Mouse (Mus musculus) lung, embryonic 14.5 days (tissue): Measurements from ENCODE around the gene Pih1d1. TPM values are rescaled to one million over a fixed set of nuclear protein-coding genes. Genes with fewer than 3 reads are reported as not detected.
A peak's percentile ranks its signal among the peaks of the same experiment; 100 is the strongest.
"Not testable (repeated sequence)": the region's sequence is repeated elsewhere in the genome, so short reads cannot be mapped to it uniquely, and the experiment has no call there.

Experiments
- ATAC-seq: fragments of 200-750 bp; cut with Nextera tagmentation; 2 replicates; pipeline ENCODE4 v1.8.0; 2017; ENCODE audit warnings: mild to moderate bottlenecking, moderate TSS enrichment, moderate library complexity; ENCODE audit not compliant: insufficient read depth
- DNase-seq: peaks from one replicate; pipeline ENCODE4 v3.0.0-alpha.2; 2015
- H3K27ac ChIP-seq: fragments of 300-500 bp; sonication (generic); 2 replicates; pipeline ENCODE4 v1.5.1; 2014; ENCODE audit warnings: low read depth, mild to moderate bottlenecking, moderate library complexity
- H3K27me3 ChIP-seq: fragments of 300-500 bp; sonication (generic); 2 replicates; pipeline ENCODE4 v1.6.1; 2014; ENCODE audit warnings: low read length, control low read depth; ENCODE audit not compliant: insufficient read depth
- H3K36me3 ChIP-seq: fragments of 300-500 bp; sonication (generic); 2 replicates; pipeline ENCODE4 v1.6.1; 2014; ENCODE audit warnings: control low read depth; ENCODE audit not compliant: insufficient read depth
- H3K4me1 ChIP-seq: fragments of 300-500 bp; sonication (generic); 2 replicates; pipeline ENCODE4 v1.6.1; 2014; ENCODE audit warnings: antibody characterized with exemption, control low read depth; ENCODE audit not compliant: insufficient read depth
- H3K4me2 ChIP-seq: fragments of 300-500 bp; sonication (generic); 2 replicates; pipeline ENCODE4 v1.6.1; 2014; ENCODE audit warnings: mild to moderate bottlenecking
- H3K4me3 ChIP-seq: fragments of 300-500 bp; sonication (generic); 2 replicates; pipeline ENCODE4 v1.5.1; 2014; ENCODE audit warnings: low read depth, low read length
- H3K9ac ChIP-seq: fragments of 300-500 bp; sonication (generic); 2 replicates; pipeline ENCODE4 v1.6.1; 2014
- H3K9me3 ChIP-seq: fragments of 300-500 bp; sonication (generic); 2 replicates; pipeline ENCODE4 v1.6.1; 2016; ENCODE audit warnings: low read depth, low read length, control low read depth
- CTCF ChIP-seq: IDR thresholded peaks from 2 replicates; pipeline ENCODE4 v1.5.1; 2016; ENCODE audit warnings: antibody characterized with exemption, low read depth
- WGBS: fragments of 180-500 bp; shearing (Covaris S2); extraction: QIAGEN DNeasy Blood & Tissue Kit; methylation state at CpG from one replicate; pipeline ENCODE4 v1.1.7; 2014; 5-methylcytosine and 5-hydroxymethylcytosine counted together
- polyA plus RNA-seq: library from polyadenylated mRNA; unstranded; fragments of >200 nt; fragmentation: Nextera tagmentation; extraction: Ambion mirVana; gene quantifications from 2 replicates; pipeline ENCODE4 v1.2.1, GENCODE M21; 2014

Gene Pih1d1
- 110 and 112 TPM in 2 replicates for polyA plus RNA-seq

GRCm38 (mm10) chr7:45154096-45154992, at the start of gene Pih1d1, which contains the start of gene Aldh16a1:
TSS of gene Pih1d1 (plus strand) at chr7:45154303.
TSS of gene Aldh16a1 (minus strand) at chr7:45154584.
- Histone ChIP-seq H3K27ac (peak within 1 kb of the TSS; percentile 97), H3K36me3 (peaks cover 24% of the 10 kb centered on the region; the same call in 1 of the 2 replicates), H3K4me3 (peak within 1 kb of the TSS; percentile 54), H3K4me1 (peaks cover 19% of the 10 kb centered on the region), H3K9me3 (no peaks in the 10 kb centered on the region), H3K4me2 (peak within 1 kb of the TSS; percentile 85), H3K9ac (peak within 1 kb of the TSS; percentile 70), H3K27me3 (no peaks in the 10 kb centered on the region)
- peak; percentile 98 for DNase-seq
- peak; percentile 61 for TF ChIP-seq CTCF
- ATAC-seq, result peak; percentile 94
- 3% methylated on average over 69 of the region's 69 CpGs for WGBS

- DNase-seq (no peak), ATAC-seq (no peak)
- no peaks in the 10 kb centered on the region; the same call in 1 of the 2 replicates for H3K36me3 ChIP-seq
- no peak overlapping the region for H3K4me2 ChIP-seq
- peaks cover 7% of the 10 kb centered on the region; the same call in 1 of the 2 replicates for H3K4me1 ChIP-seq
- H3K9me3 ChIP-seq, result no peaks in the 10 kb centered on the region
- no peaks in the 10 kb centered on the region for H3K27me3 ChIP-seq
- H3K27ac ChIP-seq, result no peak overlapping the region
- H3K9ac ChIP-seq, result no peak overlapping the region
- no peak overlapping the region for H3K4me3 ChIP-seq
- 74% methylated on average over 5 of the region's 5 CpGs for WGBS
- no peak for TF ChIP-seq CTCF
Observed at GRCm38 (mm10) chr7:45104941-45105340, 49.2 kb upstream of the Pih1d1 start.

- H3K27me3 ChIP-seq, result no peaks in the 10 kb centered on the region
- H3K4me2 ChIP-seq, result no peak overlapping the region
- no peak for TF ChIP-seq CTCF
- no peaks in the 10 kb centered on the region; the same call in 1 of the 2 replicates for H3K36me3 ChIP-seq
- no peak for ATAC-seq
- H3K4me3 ChIP-seq, result no peak overlapping the region
- no peaks in the 10 kb centered on the region for H3K9me3 ChIP-seq
- DNase-seq, result no peak
- H3K9ac ChIP-seq, result no peak overlapping the region
- no peak overlapping the region for H3K27ac ChIP-seq
- H3K4me1 ChIP-seq, result peaks cover 7% of the 10 kb centered on the region; the same call in 1 of the 2 replicates
- WGBS, result 78% methylated on average over 8 of the region's 8 CpGs
Observed at GRCm38 (mm10) chr7:45105491-45105890, 48.6 kb upstream of the Pih1d1 start.

GRCm38 (mm10) chr7:45106441-45106840, 47.7 kb upstream of the Pih1d1 start:
- Histone ChIP-seq H3K4me1 (peaks cover 7% of the 10 kb centered on the region; the same call in 1 of the 2 replicates), H3K27me3 (no peaks in the 10 kb centered on the region), H3K27ac (no peak overlapping the region), H3K9me3 (no peaks in the 10 kb centered on the region), H3K4me3 (no peak overlapping the region), H3K9ac (no peak overlapping the region), H3K36me3 (no peaks in the 10 kb centered on the region; the same call in 1 of the 2 replicates), H3K4me2 (no peak overlapping the region)
- WGBS, result 46% methylated on average over 6 of the region's 6 CpGs
- no peak for TF ChIP-seq CTCF
- DNase-seq (no peak), ATAC-seq (no peak)

- H3K36me3 ChIP-seq, result no peaks in the 10 kb centered on the region; the same call in 1 of the 2 replicates
- no peak overlapping the region for H3K4me2 ChIP-seq
- no peaks in the 10 kb centered on the region for H3K27me3 ChIP-seq
- no peak overlapping the region for H3K4me3 ChIP-seq
- TF ChIP-seq CTCF, result no peak
- H3K9ac ChIP-seq, result no peak overlapping the region
- DNase-seq (no peak), ATAC-seq (no peak)
- peaks cover 7% of the 10 kb centered on the region; the same call in 1 of the 2 replicates for H3K4me1 ChIP-seq
- no peaks in the 10 kb centered on the region for H3K9me3 ChIP-seq
- no peak overlapping the region for H3K27ac ChIP-seq
- WGBS, result 54% methylated on average over 5 of the region's 5 CpGs
Observed at GRCm38 (mm10) chr7:45107052-45107645, 47.0 kb upstream of the Pih1d1 start.

- 85% methylated on average over 4 of the region's 4 CpGs for WGBS
- not testable (repeated sequence) for ATAC-seq, H3K9ac ChIP-seq, DNase-seq, H3K27me3 ChIP-seq, H3K36me3 ChIP-seq, H3K27ac ChIP-seq, H3K4me2 ChIP-seq, H3K4me3 ChIP-seq, H3K9me3 ChIP-seq, H3K4me1 ChIP-seq
Observed at GRCm38 (mm10) chr7:45110089-45110488, 44.0 kb upstream of the Pih1d1 start.

GRCm38 (mm10) chr7:45111940-45112339, 42.2 kb upstream of the Pih1d1 start:
- Histone ChIP-seq H3K9me3 (no peaks in the 10 kb centered on the region), H3K36me3 (no peaks in the 10 kb centered on the region), H3K4me1 (no peaks in the 10 kb centered on the region), H3K4me2 (no peak overlapping the region), H3K27me3 (no peaks in the 10 kb centered on the region), H3K9ac (no peak overlapping the region), H3K4me3 (no peak overlapping the region), H3K27ac (no peak overlapping the region)
- 43% methylated on average over 2 of the region's 2 CpGs for WGBS
- peak; percentile 17 for DNase-seq
- ATAC-seq, result no peak
- TF ChIP-seq CTCF, result no peak
